Mouse (Mus musculus) limb, embryonic 13.5 days (tissue): ENCODE measurements around the gene Tspan31. TPM values are rescaled to one million over a fixed set of nuclear protein-coding genes. Genes with fewer than 3 reads are reported as not detected.

Experiments
- polyA plus RNA-seq: library from polyadenylated mRNA; unstranded; fragments of >200 nt; fragmentation: Nextera tagmentation; extraction: Ambion mirVana; gene quantifications from 2 replicates; pipeline ENCODE4 v1.2.1, GENCODE M21; 2015

Tspan31 gene
- polyA plus RNA-seq, 1 experiment from 2014 or later: 188 TPM

Other genes with a start within 250 kb of the Tspan31 start
- gene Atp23, start 168.9 kb downstream of the Tspan31 start, polyA plus RNA-seq: 18.9 and 20.5 TPM in 2 replicates
- 78.2 and 78.9 TPM in 2 replicates for gene Ctdsp2, start 91.5 kb downstream of the Tspan31 start, polyA plus RNA-seq
- gene Avil, start 69.6 kb downstream of the Tspan31 start, polyA plus RNA-seq: 0.32 and 0.56 TPM in 2 replicates
- 80.8 and 81.1 TPM in 2 replicates for gene Tsfm, start 39.4 kb downstream of the Tspan31 start, polyA plus RNA-seq
- gene Mettl1, start 28.9 kb downstream of the Tspan31 start, polyA plus RNA-seq: 65.5 and 66.9 TPM in 2 replicates
- gene Eef1akmt3, start 28.8 kb downstream of the Tspan31 start, polyA plus RNA-seq: 1.0 and 1.1 TPM in 2 replicates
- 0.10 and 0.15 TPM in 2 replicates for gene Cyp27b1, start 22.0 kb downstream of the Tspan31 start, polyA plus RNA-seq
- gene March9, start 10.1 kb downstream of the Tspan31 start, polyA plus RNA-seq: 1.5 and 1.8 TPM in 2 replicates
- gene Cdk4, start 6.7 kb downstream of the Tspan31 start, polyA plus RNA-seq: 2,027 and 2,061 TPM in 2 replicates
- 0.29 and 0.43 TPM in 2 replicates for gene Agap2, start 5.0 kb upstream of the Tspan31 start, polyA plus RNA-seq
- 80.8 and 84.9 TPM in 2 replicates for gene Os9, start 50.9 kb upstream of the Tspan31 start, polyA plus RNA-seq
- gene B4galnt1, start 95.0 kb upstream of the Tspan31 start, polyA plus RNA-seq: 6.2 and 6.9 TPM in 2 replicates
- 1.4 and 1.6 TPM in 2 replicates for gene Slc26a10, start 110.4 kb upstream of the Tspan31 start, polyA plus RNA-seq
- gene Arhgef25, start 119.8 kb upstream of the Tspan31 start, polyA plus RNA-seq: 108 and 111 TPM in 2 replicates
- 169 and 173 TPM in 2 replicates for gene Dtx3, start 125.5 kb upstream of the Tspan31 start, polyA plus RNA-seq
- gene Pip4k2c, start 141.3 kb upstream of the Tspan31 start, polyA plus RNA-seq: 27.6 and 29.1 TPM in 2 replicates
- 4.2 and 4.8 TPM in 2 replicates for gene Kif5a, start 193.1 kb upstream of the Tspan31 start, polyA plus RNA-seq
- gene Dctn2, start 196.1 kb upstream of the Tspan31 start, polyA plus RNA-seq: 188 and 192 TPM in 2 replicates
- 15.0 and 16.7 TPM in 2 replicates for gene Mbd6, start 218.8 kb upstream of the Tspan31 start, polyA plus RNA-seq
- 118 and 122 TPM in 2 replicates for gene Mars, start 241.5 kb upstream of the Tspan31 start, polyA plus RNA-seq